Mouse (Mus musculus): ENCODE measurements around the gene Hif3a. TPM values are rescaled to one million over a fixed set of nuclear protein-coding genes. Genes with fewer than 3 reads are reported as not detected.

Hif3a gene
- polyA plus RNA-seq, 1 experiment from 2014 or later = 8.6 TPM

GRCm38 (mm10) chr7:16995345-16995744 lies 66.9 kb downstream of the Hif3a start:
- WGBS = 91% methylated on average over 4 of the region's 4 CpGs

GRCm38 (mm10) chr7:16994400-16994799 lies 67.8 kb downstream of the Hif3a start:
- no peak for DNase-seq (ENCODE audit: low spot score)
- Histone ChIP-seq H3K4me3 (ENCODE audit: low read depth, low read length) (peak overlapping the region; percentile 45), H3K27ac (ENCODE audit: low read depth, low read length) (0 out of 2 replicates have a peak overlapping the region, but pooled peaks have one; percentile 37), H3K4me1 (replicated peaks; ENCODE audit: control insufficient read depth, insufficient read depth, low read length) (peaks cover 17% of the 10 kb centered on the region), H3K9ac (ENCODE audit: low read length) (peak overlapping the region; percentile 82), H3K27me3 (ENCODE audit: control insufficient read depth, insufficient read depth, low read length) (no peaks in the 10 kb centered on the region), H3K9me3 (ENCODE audit: control insufficient read depth, low read length) (no peaks in the 10 kb centered on the region), H3K4me2 (ENCODE audit: low read depth, low read length, severe bottlenecking) (peak overlapping the region; percentile 80), H3K36me3 (ENCODE audit: control insufficient read depth, insufficient read depth, low read length) (no peaks in the 10 kb centered on the region)
- 9% methylated on average over 20 of the region's 20 CpGs for WGBS
- no peak for ATAC-seq (replicated peaks; ENCODE audit: low FRiP score)

More at GRCm38 (mm10) chr7:16995345-16995744, 66.9 kb downstream of the Hif3a start:
- peak overlapping the region; percentile 82; the same call in 1 of the 2 replicates for H3K9ac ChIP-seq (ENCODE audit: low read length)
- H3K4me3 ChIP-seq (ENCODE audit: low read depth, low read length) = no peak overlapping the region
- H3K27ac ChIP-seq (ENCODE audit: low read depth, low read length) = no peak overlapping the region
- no peaks in the 10 kb centered on the region for H3K9me3 ChIP-seq (ENCODE audit: control insufficient read depth, low read length)
- H3K4me1 ChIP-seq (replicated peaks; ENCODE audit: control insufficient read depth, insufficient read depth, low read length) = peaks cover 17% of the 10 kb centered on the region
- DNase-seq (ENCODE audit: low spot score) (no peak), ATAC-seq (replicated peaks; ENCODE audit: low FRiP score) (no peak)
- no peaks in the 10 kb centered on the region for H3K27me3 ChIP-seq (ENCODE audit: control insufficient read depth, insufficient read depth, low read length)
- H3K36me3 ChIP-seq (ENCODE audit: control insufficient read depth, insufficient read depth, low read length) = no peaks in the 10 kb centered on the region
- H3K4me2 ChIP-seq (ENCODE audit: low read depth, low read length, severe bottlenecking) = peak overlapping the region; percentile 80

- no peaks in the 10 kb centered on the region for H3K27me3 ChIP-seq (ENCODE audit: control insufficient read depth, insufficient read depth, low read length)
- H3K27ac ChIP-seq (ENCODE audit: low read depth, low read length) = peak overlapping the region; percentile 44; the same call in 1 of the 2 replicates
- peak overlapping the region; percentile 82 for H3K9ac ChIP-seq (ENCODE audit: low read length)
- H3K4me3 ChIP-seq (ENCODE audit: low read depth, low read length) = peak overlapping the region; percentile 45
- peak overlapping the region; percentile 80 for H3K4me2 ChIP-seq (ENCODE audit: low read depth, low read length, severe bottlenecking)
- H3K4me1 ChIP-seq (replicated peaks; ENCODE audit: control insufficient read depth, insufficient read depth, low read length) = peaks cover 17% of the 10 kb centered on the region
- ATAC-seq (replicated peaks; ENCODE audit: low FRiP score) (peak; percentile 84), DNase-seq (ENCODE audit: low spot score) (peak; percentile 87)
- no peaks in the 10 kb centered on the region for H3K36me3 ChIP-seq (ENCODE audit: control insufficient read depth, insufficient read depth, low read length)
- WGBS = under 1% methylated on average over 27 of the region's 27 CpGs
- H3K9me3 ChIP-seq (ENCODE audit: control insufficient read depth, low read length) = no peaks in the 10 kb centered on the region
Observed at GRCm38 (mm10) chr7:16993651-16994399, 68.4 kb downstream of the Hif3a start.

DNA sequence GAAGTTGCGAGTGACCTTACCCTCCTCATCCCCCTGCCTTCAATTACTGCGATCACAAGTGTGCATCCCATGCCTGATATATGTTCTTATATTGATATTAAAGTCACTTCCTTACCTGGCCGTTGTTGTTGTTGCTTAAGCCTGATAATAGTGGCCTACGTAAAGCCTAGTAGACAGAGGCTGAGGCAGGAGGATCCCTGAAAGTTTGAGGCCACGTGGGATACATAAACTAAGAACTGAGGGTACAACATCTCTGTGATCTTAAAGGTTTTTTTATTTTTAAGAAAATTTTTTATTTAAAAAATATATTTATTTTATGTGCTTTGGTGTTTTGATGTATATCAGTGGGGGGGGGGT lies 69.8 kb downstream of the Hif3a start, which contains the start of gene Ccdc8:
Gene Ccdc8, plus strand, starts transcription at position 258 of the 357 bp plus-strand sequence.
- Histone ChIP-seq H3K9ac (ENCODE audit: low read length) (peak within 1 kb of the TSS; percentile 82), H3K4me1 (replicated peaks; ENCODE audit: control insufficient read depth, insufficient read depth, low read length) (peaks cover 19% of the 10 kb centered on the region), H3K9me3 (ENCODE audit: control insufficient read depth, low read length) (no peaks in the 10 kb centered on the region), H3K27ac (ENCODE audit: low read depth, low read length) (peak within 1 kb of the TSS; percentile 60), H3K4me3 (ENCODE audit: low read depth, low read length) (peak within 1 kb of the TSS; percentile 45), H3K36me3 (ENCODE audit: control insufficient read depth, insufficient read depth, low read length) (no peaks in the 10 kb centered on the region), H3K27me3 (ENCODE audit: control insufficient read depth, insufficient read depth, low read length) (no peaks in the 10 kb centered on the region), H3K4me2 (ENCODE audit: low read depth, low read length, severe bottlenecking) (peak within 1 kb of the TSS; percentile 80; the same call in 1 of the 2 replicates)
- ATAC-seq (replicated peaks; ENCODE audit: low FRiP score) (no peak), DNase-seq (ENCODE audit: low spot score) (no peak)
- WGBS = 95% methylated on average over 5 of the region's 5 CpGs

- DNase-seq (ENCODE audit: low spot score) (peak; percentile 87), ATAC-seq (replicated peaks; ENCODE audit: low FRiP score) (peak; percentile 78)
- peak overlapping the region; percentile 60 for H3K27ac ChIP-seq (ENCODE audit: low read depth, low read length)
- no peaks in the 10 kb centered on the region for H3K36me3 ChIP-seq (ENCODE audit: control insufficient read depth, insufficient read depth, low read length)
- H3K9me3 ChIP-seq (ENCODE audit: control insufficient read depth, low read length) = no peaks in the 10 kb centered on the region
- no peaks in the 10 kb centered on the region for H3K27me3 ChIP-seq (ENCODE audit: control insufficient read depth, insufficient read depth, low read length)
- peak overlapping the region; percentile 28 for H3K9ac ChIP-seq (ENCODE audit: low read length)
- no peak overlapping the region for H3K4me3 ChIP-seq (ENCODE audit: low read depth, low read length)
- 56% methylated on average over 18 of the region's 18 CpGs for WGBS
- H3K4me1 ChIP-seq (replicated peaks; ENCODE audit: control insufficient read depth, insufficient read depth, low read length) = peaks cover 20% of the 10 kb centered on the region
- H3K4me2 ChIP-seq (ENCODE audit: low read depth, low read length, severe bottlenecking) = peak overlapping the region; percentile 13; the same call in 1 of the 2 replicates
Observed at GRCm38 (mm10) chr7:16991681-16992450, 70.4 kb downstream of the Hif3a start.

DNA sequence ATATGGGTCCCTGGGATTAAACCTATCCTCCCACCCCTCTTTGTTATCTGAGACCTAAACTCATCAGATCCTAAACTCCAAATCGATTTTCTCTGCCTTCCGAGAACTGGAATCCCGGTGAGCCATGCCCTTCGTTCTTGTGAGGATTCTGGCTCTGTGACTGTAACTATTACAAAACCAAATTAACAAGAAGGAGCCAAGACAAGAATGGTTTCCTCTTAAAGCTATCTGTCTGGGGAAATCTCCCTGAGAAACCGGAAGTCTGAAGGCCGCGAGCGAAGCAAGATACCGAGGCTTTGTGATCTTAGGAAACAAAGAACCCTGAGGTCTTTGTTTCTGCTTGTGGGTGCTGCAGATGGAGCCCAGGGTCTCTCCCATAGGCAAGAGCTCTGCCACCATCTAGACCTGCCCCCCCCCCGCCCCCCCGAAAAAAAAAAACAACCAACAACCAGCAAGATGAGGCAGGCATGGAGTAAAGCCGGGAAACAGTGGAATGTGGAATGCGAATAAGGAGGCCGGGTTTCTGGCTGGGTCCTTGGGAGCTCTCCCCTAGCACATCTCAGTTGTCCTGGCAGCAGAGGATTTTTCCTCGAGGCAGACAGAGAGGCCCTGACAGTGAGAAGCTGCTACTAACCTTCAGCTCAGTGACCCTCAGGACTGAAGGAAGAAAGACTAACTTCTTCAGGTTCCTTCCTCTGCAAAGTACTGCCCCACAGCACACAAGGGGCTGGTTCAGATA lies 72.1 kb downstream of the Hif3a start:
- Histone ChIP-seq H3K4me1 (replicated peaks; ENCODE audit: control insufficient read depth, insufficient read depth, low read length) (peaks cover 17% of the 10 kb centered on the region), H3K9ac (ENCODE audit: low read length) (no peak overlapping the region), H3K36me3 (ENCODE audit: control insufficient read depth, insufficient read depth, low read length) (no peaks in the 10 kb centered on the region), H3K27ac (ENCODE audit: low read depth, low read length) (peak overlapping the region; percentile 28), H3K4me3 (ENCODE audit: low read depth, low read length) (no peak overlapping the region), H3K4me2 (ENCODE audit: low read depth, low read length, severe bottlenecking) (no peak overlapping the region), H3K27me3 (ENCODE audit: control insufficient read depth, insufficient read depth, low read length) (no peaks in the 10 kb centered on the region), H3K9me3 (ENCODE audit: control insufficient read depth, low read length) (no peaks in the 10 kb centered on the region)
- no peak for DNase-seq (ENCODE audit: low spot score)
- 38% methylated on average over 15 of the region's 15 CpGs for WGBS
- no peak for ATAC-seq (replicated peaks; ENCODE audit: low FRiP score)

DNA sequence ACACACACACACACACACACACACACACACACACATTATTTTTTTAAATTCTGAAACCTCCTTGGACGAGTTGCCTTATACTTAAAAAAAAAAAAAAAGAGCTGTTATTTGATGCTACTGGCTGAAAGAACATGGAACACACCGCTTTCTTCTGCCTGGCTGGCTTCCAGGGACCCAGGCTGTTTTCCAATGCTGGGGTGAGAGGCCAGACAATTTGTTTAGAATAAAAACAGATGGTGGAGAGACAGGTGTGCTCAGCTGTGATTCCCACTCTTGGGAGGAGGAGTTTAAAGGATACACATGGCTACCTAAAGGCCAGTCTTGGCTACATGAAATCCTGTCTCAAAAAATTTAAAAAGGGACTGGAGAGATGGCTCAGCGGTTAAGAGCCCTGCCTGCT lies 73.8 kb downstream of the Hif3a start:
- H3K4me1 ChIP-seq (replicated peaks; ENCODE audit: control insufficient read depth, insufficient read depth, low read length) = peaks cover 18% of the 10 kb centered on the region
- peak overlapping the region; percentile 5; the same call in 1 of the 2 replicates for H3K27ac ChIP-seq (ENCODE audit: low read depth, low read length)
- no peaks in the 10 kb centered on the region for H3K9me3 ChIP-seq (ENCODE audit: control insufficient read depth, low read length)
- H3K9ac ChIP-seq (ENCODE audit: low read length) = no peak overlapping the region
- no peak overlapping the region for H3K4me2 ChIP-seq (ENCODE audit: low read depth, low read length, severe bottlenecking)
- no peak for DNase-seq (ENCODE audit: low spot score)
- no peaks in the 10 kb centered on the region for H3K27me3 ChIP-seq (ENCODE audit: control insufficient read depth, insufficient read depth, low read length)
- ATAC-seq (replicated peaks; ENCODE audit: low FRiP score) = no peak
- H3K4me3 ChIP-seq (ENCODE audit: low read depth, low read length) = no peak overlapping the region
- H3K36me3 ChIP-seq (ENCODE audit: control insufficient read depth, insufficient read depth, low read length) = no peaks in the 10 kb centered on the region
- WGBS = 57% methylated on average over 3 of the region's 3 CpGs

DNA sequence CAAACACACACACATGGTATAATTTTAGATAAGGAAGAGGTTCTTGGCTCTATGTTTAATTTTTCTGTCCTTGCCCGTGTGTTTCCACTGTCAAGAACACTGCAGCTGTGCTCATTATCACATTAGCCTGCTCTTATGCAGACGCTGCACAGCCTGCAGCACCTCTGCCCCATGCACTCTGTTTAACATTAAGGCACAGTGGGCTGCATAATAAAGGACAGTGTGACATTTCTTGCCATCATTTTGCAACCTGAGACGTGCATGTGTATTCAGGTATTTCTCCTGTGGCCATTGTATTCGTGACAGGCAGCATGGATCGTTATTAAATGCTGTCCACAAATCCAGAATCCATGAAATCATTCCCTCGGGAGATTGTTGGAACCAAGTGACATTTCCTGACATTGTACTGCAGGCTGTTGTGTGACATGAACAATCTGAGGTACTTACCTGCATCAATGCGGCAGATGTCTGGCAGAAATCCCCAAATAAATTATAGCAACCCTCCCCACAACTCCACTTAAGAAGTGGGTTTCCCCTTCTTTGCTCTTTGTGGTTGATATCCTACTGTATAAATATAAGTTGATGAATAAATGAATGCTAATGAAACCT lies 74.6 kb downstream of the Hif3a start:
- Histone ChIP-seq H3K27me3 (ENCODE audit: control insufficient read depth, insufficient read depth, low read length) (no peaks in the 10 kb centered on the region), H3K9me3 (ENCODE audit: control insufficient read depth, low read length) (no peaks in the 10 kb centered on the region), H3K4me1 (replicated peaks; ENCODE audit: control insufficient read depth, insufficient read depth, low read length) (peaks cover 25% of the 10 kb centered on the region), H3K27ac (ENCODE audit: low read depth, low read length) (peak overlapping the region; percentile 70), H3K4me3 (ENCODE audit: low read depth, low read length) (no peak overlapping the region), H3K4me2 (ENCODE audit: low read depth, low read length, severe bottlenecking) (no peak overlapping the region), H3K9ac (ENCODE audit: low read length) (no peak overlapping the region), H3K36me3 (ENCODE audit: control insufficient read depth, insufficient read depth, low read length) (no peaks in the 10 kb centered on the region)
- WGBS = 68% methylated on average over 7 of the region's 7 CpGs
- ATAC-seq (replicated peaks; ENCODE audit: low FRiP score) (no peak), DNase-seq (ENCODE audit: low spot score) (no peak)

Data from forebrain, embryonic 11.5 days (tissue).